Mouse (Mus musculus) heart, adult 2 months (tissue): ENCODE results near the gene Syngr1.

ENCODE experiments used
- CTCF ChIP-seq: fragments of 200-600 bp; IDR thresholded peaks from 2 replicates; pipeline ENCODE4 v1.8.1; 2022; ENCODE audit warnings: antibody characterized with exemption, mild to moderate bottlenecking, moderate library complexity
- EP300 ChIP-seq: fragments of 200-500 bp; IDR thresholded peaks from 2 replicates; pipeline ENCODE4 v1.6.1; 2011; ENCODE audit warnings: low read depth, low read length, control low read depth; ENCODE audit not compliant: insufficient read depth
- POLR2A ChIP-seq: fragments of 200-500 bp; IDR thresholded peaks from 2 replicates; pipeline ENCODE4 v1.6.1; 2011; ENCODE audit warnings: mild to moderate bottlenecking, low read depth, low read length, control low read depth; ENCODE audit not compliant: insufficient read depth

- TF ChIP-seq POLR2A (no peak), CTCF (no peak), EP300 (no peak)
These were observed 49.2 kb downstream of the Syngr1 start for GRCm38 (mm10) chr15:80140302-80140701.
